Mouse (Mus musculus) midbrain, embryonic 14.5 days (tissue): ENCODE data around the gene Dchs1. TPM values are rescaled to one million over a fixed set of nuclear protein-coding genes. Genes with fewer than 3 reads are reported as not detected.

Experiments used
- ATAC-seq: fragments of 200-750 bp; cut with Nextera tagmentation; 2 replicates; pipeline ENCODE4 v1.8.0; 2017; ENCODE audit warnings: moderate number of reproducible peaks, moderate library complexity; ENCODE audit not compliant: low FRiP score, low TSS enrichment
- DNase-seq: peaks from one replicate; pipeline ENCODE4 v3.0.0-alpha.2; 2015
- H3K27ac ChIP-seq: fragments of 300-500 bp; sonication (generic); replicated peaks from 2 replicates; pipeline ENCODE4 v1.5.1; 2014; ENCODE audit warnings: mild to moderate bottlenecking, low read depth, low read length, moderate library complexity
- H3K27me3 ChIP-seq: fragments of 300-500 bp; sonication (generic); 2 replicates; pipeline ENCODE4 v1.6.1; 2014; ENCODE audit warnings: low read length, control low read depth, mixed read lengths; ENCODE audit not compliant: control insufficient read depth, insufficient read depth
- H3K36me3 ChIP-seq: fragments of 300-500 bp; sonication (generic); 2 replicates; pipeline ENCODE4 v1.6.1; 2014; ENCODE audit warnings: low read length, control low read depth; ENCODE audit not compliant: control insufficient read depth, insufficient read depth
- H3K4me1 ChIP-seq: fragments of 300-500 bp; sonication (generic); 2 replicates; pipeline ENCODE4 v1.6.1; 2014; ENCODE audit warnings: mild to moderate bottlenecking, antibody characterized with exemption, low read length, control low read depth; ENCODE audit not compliant: control insufficient read depth, insufficient read depth
- H3K4me2 ChIP-seq: fragments of 300-500 bp; sonication (generic); 2 replicates; pipeline ENCODE4 v1.6.1; 2014; ENCODE audit warnings: mild to moderate bottlenecking, low read length, moderate library complexity
- H3K4me3 ChIP-seq: fragments of 300-500 bp; sonication (generic); replicated peaks from 2 replicates; pipeline ENCODE4 v1.5.1; 2014; ENCODE audit warnings: low read depth, low read length
- H3K9ac ChIP-seq: fragments of 300-500 bp; sonication (generic); replicated peaks from 2 replicates; pipeline ENCODE4 v1.6.1; 2014; ENCODE audit warnings: mild to moderate bottlenecking, low read length, moderate library complexity
- H3K9me3 ChIP-seq: fragments of 300-500 bp; sonication (generic); 2 replicates; pipeline ENCODE4 v1.6.1; 2016; ENCODE audit warnings: low read length, control low read depth, mixed read lengths; ENCODE audit not compliant: control insufficient read depth
- whole genome bisulfite sequencing: fragments of 180-500 bp; shearing (Covaris S2); extraction: QIAGEN DNeasy Blood & Tissue Kit; methylation state at CpG from one replicate; pipeline ENCODE4 v1.1.7; 2014; 5-methylcytosine and 5-hydroxymethylcytosine counted together
- polyA plus RNA-seq: library from polyadenylated mRNA; unstranded; fragments of >200 nt; fragmentation: Nextera tagmentation; extraction: Ambion mirVana; gene quantifications from 2 replicates; pipeline ENCODE4 v1.2.1, GENCODE M21; 2014

The Dchs1 gene
- polyA plus RNA-seq, 1 experiment from 2014 or later: 26.1 TPM

DNA sequence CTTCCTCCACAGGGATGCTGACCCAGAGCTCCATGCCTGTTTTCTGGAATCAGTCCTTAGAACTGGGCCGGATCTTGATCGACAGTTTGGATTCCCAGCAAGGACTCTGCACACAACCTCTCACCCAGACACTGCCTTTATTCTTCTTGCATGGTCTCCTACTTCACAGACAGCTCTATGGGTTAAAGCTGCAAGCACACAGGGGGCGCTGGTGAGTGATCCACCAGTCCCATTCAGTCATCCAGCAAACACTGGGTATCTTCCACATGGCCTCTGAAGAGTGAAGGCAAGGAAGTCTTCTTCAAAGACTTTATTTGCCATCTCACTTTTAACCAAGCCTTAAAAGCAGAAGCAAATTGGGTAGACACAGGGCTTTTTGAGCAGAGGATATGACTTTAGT lies 72.1 kb downstream of the Dchs1 start:
- Histone ChIP-seq H3K27ac (no peak overlapping the region), H3K9me3 (no peaks in the 10 kb centered on the region), H3K9ac (no peak overlapping the region), H3K4me2 (no peak overlapping the region), H3K4me1 (no peaks in the 10 kb centered on the region), H3K27me3 (no peaks in the 10 kb centered on the region), H3K4me3 (no peak overlapping the region), H3K36me3 (no peaks in the 10 kb centered on the region)
- ATAC-seq: no peak
- no peak for DNase-seq
- 59% methylated on average over 3 of the region's 3 CpGs for WGBS

DNA sequence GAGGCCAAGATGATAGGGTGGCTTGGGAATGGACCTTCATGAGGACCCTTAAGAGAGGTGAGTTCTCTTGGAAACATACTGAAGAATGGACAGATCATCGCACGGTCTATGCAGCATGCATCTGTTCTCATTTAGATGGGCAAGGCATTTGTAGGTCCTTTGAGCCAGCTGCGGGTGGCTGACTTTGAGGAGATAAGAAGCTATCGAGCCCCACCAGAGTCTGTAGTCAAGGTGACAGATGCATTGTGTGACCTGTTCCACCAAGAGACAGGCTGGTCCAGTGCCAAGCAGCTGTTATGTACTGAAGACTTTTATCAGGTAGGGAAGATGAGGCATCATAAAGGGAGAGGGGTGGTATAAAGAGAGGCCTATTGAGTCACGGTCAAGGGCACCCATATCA lies 78.7 kb downstream of the Dchs1 start:
- Histone ChIP-seq H3K27ac (no peak overlapping the region), H3K4me3 (no peak overlapping the region), H3K4me1 (no peaks in the 10 kb centered on the region), H3K36me3 (no peaks in the 10 kb centered on the region), H3K9ac (no peak overlapping the region), H3K4me2 (no peak overlapping the region), H3K9me3 (no peaks in the 10 kb centered on the region), H3K27me3 (no peaks in the 10 kb centered on the region)
- DNase-seq: no peak
- 94% methylated on average over 5 of the region's 5 CpGs for WGBS
- no peak for ATAC-seq

DNA sequence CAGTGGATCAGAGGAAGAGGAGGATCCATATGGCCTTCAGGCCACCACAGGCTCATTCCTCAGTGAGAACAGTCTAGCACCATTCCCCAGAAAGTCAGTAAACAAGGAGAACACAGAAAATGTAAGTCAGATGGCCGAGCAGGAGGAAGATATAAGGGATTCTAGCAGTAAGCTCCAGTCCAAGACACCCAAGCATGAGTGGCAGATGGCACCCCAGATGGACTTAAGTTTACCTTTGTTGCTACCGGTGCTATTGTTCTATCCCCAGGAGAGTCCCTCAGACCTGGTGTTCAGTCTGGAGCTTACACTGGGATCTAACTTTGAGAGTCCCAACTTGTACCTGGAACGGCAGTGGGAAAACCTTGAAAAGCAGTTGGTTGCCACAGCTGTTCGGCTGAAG lies 83.6 kb downstream of the Dchs1 start:
- H3K4me2 ChIP-seq: no peak overlapping the region
- no peak for ATAC-seq
- H3K4me3 ChIP-seq: no peak overlapping the region
- H3K27me3 ChIP-seq: no peaks in the 10 kb centered on the region
- H3K9me3 ChIP-seq: no peaks in the 10 kb centered on the region
- no peaks in the 10 kb centered on the region for H3K4me1 ChIP-seq
- no peaks in the 10 kb centered on the region for H3K36me3 ChIP-seq
- WGBS: 91% methylated on average over 4 of the region's 4 CpGs
- DNase-seq: no peak
- no peak overlapping the region for H3K27ac ChIP-seq
- no peak overlapping the region for H3K9ac ChIP-seq

DNA sequence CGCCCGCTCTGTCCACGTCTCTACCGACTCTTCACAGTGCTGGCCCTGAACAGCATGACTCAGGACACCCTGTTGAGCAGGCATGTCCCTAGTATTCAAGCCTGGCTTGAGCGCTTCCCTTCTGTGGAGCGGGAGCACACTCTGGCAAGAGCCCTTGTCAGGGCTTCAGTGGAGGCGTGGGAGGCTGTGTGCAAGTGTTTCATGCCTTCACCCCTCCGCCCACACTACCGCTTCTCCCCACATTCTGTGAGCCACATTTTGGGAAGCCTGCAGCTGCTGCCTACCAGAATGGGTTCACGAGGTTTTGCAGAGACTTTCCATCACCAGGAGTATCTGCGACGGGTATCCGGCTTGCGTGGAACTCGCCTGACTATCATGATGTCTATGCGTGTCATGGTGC lies 84.3 kb downstream of the Dchs1 start:
- Histone ChIP-seq H3K4me1 (no peaks in the 10 kb centered on the region), H3K9me3 (no peaks in the 10 kb centered on the region), H3K27me3 (no peaks in the 10 kb centered on the region), H3K4me2 (no peak overlapping the region), H3K27ac (no peak overlapping the region), H3K4me3 (no peak overlapping the region), H3K9ac (no peak overlapping the region), H3K36me3 (no peaks in the 10 kb centered on the region)
- no peak for ATAC-seq
- DNase-seq: no peak
- 86% methylated on average over 16 of the region's 16 CpGs for WGBS

Other genes with a start within 250 kb of the Dchs1 start
- 90.6 and 91.4 TPM in 2 replicates for gene Smpd1, start 233.3 kb downstream of the Dchs1 start, polyA plus RNA-seq
- 227 and 305 TPM in 2 replicates for gene Apbb1, start 206.0 kb downstream of the Dchs1 start, polyA plus RNA-seq
- gene Hpx, start 187.5 kb downstream of the Dchs1 start, polyA plus RNA-seq: 0.27 and 0.55 TPM in 2 replicates
- gene Trim3, start 154.1 kb downstream of the Dchs1 start, polyA plus RNA-seq: 68.5 and 69.3 TPM in 2 replicates
- 122 and 165 TPM in 2 replicates for gene Timm10b, start 147.6 kb downstream of the Dchs1 start, polyA plus RNA-seq
- gene Arfip2, start 147.2 kb downstream of the Dchs1 start, polyA plus RNA-seq: 83.8 and 102 TPM in 2 replicates
- gene Gm45799, start 147.1 kb downstream of the Dchs1 start, polyA plus RNA-seq: 27.8 and 32.2 TPM in 2 replicates
- gene Dnhd1, start 136.8 kb downstream of the Dchs1 start, polyA plus RNA-seq: 1.7 and 2.3 TPM in 2 replicates
- 166 and 199 TPM in 2 replicates for gene Ilk, start 51.1 kb downstream of the Dchs1 start, polyA plus RNA-seq
- 18.6 and 24.4 TPM in 2 replicates for gene Rrp8, start 50.3 kb downstream of the Dchs1 start, polyA plus RNA-seq
- 131 and 152 TPM in 2 replicates for gene Taf10, start 43.3 kb downstream of the Dchs1 start, polyA plus RNA-seq
- gene Tpp1, start 35.4 kb downstream of the Dchs1 start, polyA plus RNA-seq: 22.5 and 49.5 TPM in 2 replicates
- 186 and 200 TPM in 2 replicates for gene Mrpl17, start 23.4 kb upstream of the Dchs1 start, polyA plus RNA-seq
- gene Gm4070, start 166.3 kb upstream of the Dchs1 start, polyA plus RNA-seq: 0.05 and 1.2 TPM in 2 replicates